Mouse (Mus musculus) liver, embryonic 14.5 days (tissue): ENCODE measurements at regions not wholly inside any gene's neighbourhood (a gene's known extent, or its start where the extent isn't known, plus 50 kb on each side); places are given as distances from the start of the nearest gene placed in this dataset.

ENCODE experiments used
- CTCF ChIP-seq: IDR thresholded peaks from 2 replicates; pipeline ENCODE4 v1.5.1; 2016; ENCODE audit warnings: antibody characterized with exemption, low read depth, control low read depth
- EP300 ChIP-seq: IDR thresholded peaks from 2 replicates; pipeline ENCODE4 v1.6.1; 2016; ENCODE audit warnings: antibody characterized with exemption, low read depth

GRCm38 (mm10) chr4:83986951-83987822, 461.8 kb downstream of the Ccdc171 start:
- TF ChIP-seq CTCF, result no peak
- no peak for TF ChIP-seq EP300
